ENCODE assay signal across 18 mouse cellular contexts in the genomic region with DNA sequence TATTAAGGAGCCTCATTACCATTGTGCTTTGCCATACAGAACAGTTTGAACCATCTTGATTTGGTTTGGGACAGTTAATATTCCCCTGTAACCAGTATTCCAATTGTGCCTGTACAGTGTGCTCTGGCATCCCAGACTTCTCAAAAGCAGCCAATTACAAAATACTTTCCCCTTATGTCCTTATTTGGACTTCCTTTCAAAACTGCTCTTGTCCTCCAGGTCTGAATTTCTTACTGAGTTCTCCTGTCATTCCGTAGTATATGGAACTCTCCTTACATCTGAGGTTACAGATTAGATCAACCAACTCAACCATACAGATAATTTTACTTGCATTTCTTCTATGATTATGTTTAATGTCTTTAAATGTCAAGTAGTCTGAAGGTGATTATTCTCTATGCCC. TPM values are rescaled to one million over a fixed set of nuclear protein-coding genes. Genes with fewer than 3 reads are reported as not detected.
"Had no signal": no experiment of that assay in that cellular context is flagged by ENCODE, and none has a peak within 500 bp of the region (broad histone marks: within the 10 kb centered on the region; RNA-seq: fewer than 3 reads in every experiment).

No protein-coding gene starts in this region.

- H3K27ac ChIP-seq: limb, embryonic 12.5 days; limb, embryonic 15.5 days; liver, embryonic 15.5 days; lung, embryonic 15.5 days; midbrain, embryonic 12.5 days; midbrain, embryonic 15.5 days had no signal

- H3K9ac ChIP-seq: limb, embryonic 12.5 days; limb, embryonic 15.5 days; liver, embryonic 15.5 days; lung, embryonic 15.5 days; midbrain, embryonic 12.5 days; midbrain, embryonic 15.5 days had no signal

- H3K4me3 ChIP-seq: limb, embryonic 12.5 days; limb, embryonic 15.5 days; liver, embryonic 15.5 days; lung, embryonic 15.5 days; midbrain, embryonic 12.5 days; midbrain, embryonic 15.5 days had no signal

- H3K4me1 ChIP-seq: liver, embryonic 15.5 days had no signal

- H3K27me3 ChIP-seq: limb, embryonic 15.5 days; lung, embryonic 15.5 days; midbrain, embryonic 15.5 days had no signal

- H3K36me3 ChIP-seq: limb, embryonic 12.5 days; limb, embryonic 15.5 days; liver, embryonic 15.5 days; lung, embryonic 15.5 days; midbrain, embryonic 12.5 days; midbrain, embryonic 15.5 days had no signal

- ATAC-seq: midbrain, embryonic 15.5 days had no signal

- DNase-seq: kidney, adult 9 months; kidney, postnatal 14 days; kidney, postnatal 4 days; left cerebral cortex, postnatal 4 days; lung, adult 18-20 months; lung, postnatal 10 days; lung, postnatal 4 days; thymus, adult 18-20 months; thymus, postnatal 36 days had no signal

- H3K9me3 ChIP-seq: limb, embryonic 12.5 days; limb, embryonic 15.5 days; liver, embryonic 15.5 days; lung, embryonic 15.5 days; midbrain, embryonic 12.5 days; midbrain, embryonic 15.5 days had no signal

- H3K4me2 ChIP-seq: limb, embryonic 12.5 days; limb, embryonic 15.5 days; liver, embryonic 11.5 days; liver, embryonic 15.5 days; lung, embryonic 15.5 days; midbrain, embryonic 12.5 days; midbrain, embryonic 15.5 days had no signal

RNA-seq across cellular contexts. Expression of a gene that starts 2.1 kb away (rescaled TPM):
- polyA plus RNA-seq: liver, embryonic 15.5 days; neural tube, embryonic 11.5 days; testis, adult 2 months had no signal
